Mouse (Mus musculus): ENCODE results near the gene Mylk.
A peak's percentile ranks its signal among the peaks of the same experiment; 100 is the strongest.

Mylk gene

DNA sequence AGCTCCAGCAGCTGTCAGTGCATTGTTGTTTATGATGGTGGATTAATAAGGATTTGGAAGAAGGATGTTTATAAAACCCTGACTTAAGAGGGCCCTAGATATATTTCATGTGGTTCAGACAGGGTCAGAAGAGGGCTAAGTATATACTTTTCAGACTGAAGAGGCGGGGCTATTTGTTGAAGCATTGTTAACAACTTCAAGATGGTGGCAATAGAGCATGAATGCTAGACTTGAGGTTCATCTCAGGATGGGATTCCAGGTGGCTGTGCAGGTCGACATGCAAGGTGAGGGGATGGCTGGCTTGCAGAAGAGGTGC, 240.0 kb downstream of the Mylk start:
- DNase-seq (ENCODE audit: low spot score), result no peak

DNA sequence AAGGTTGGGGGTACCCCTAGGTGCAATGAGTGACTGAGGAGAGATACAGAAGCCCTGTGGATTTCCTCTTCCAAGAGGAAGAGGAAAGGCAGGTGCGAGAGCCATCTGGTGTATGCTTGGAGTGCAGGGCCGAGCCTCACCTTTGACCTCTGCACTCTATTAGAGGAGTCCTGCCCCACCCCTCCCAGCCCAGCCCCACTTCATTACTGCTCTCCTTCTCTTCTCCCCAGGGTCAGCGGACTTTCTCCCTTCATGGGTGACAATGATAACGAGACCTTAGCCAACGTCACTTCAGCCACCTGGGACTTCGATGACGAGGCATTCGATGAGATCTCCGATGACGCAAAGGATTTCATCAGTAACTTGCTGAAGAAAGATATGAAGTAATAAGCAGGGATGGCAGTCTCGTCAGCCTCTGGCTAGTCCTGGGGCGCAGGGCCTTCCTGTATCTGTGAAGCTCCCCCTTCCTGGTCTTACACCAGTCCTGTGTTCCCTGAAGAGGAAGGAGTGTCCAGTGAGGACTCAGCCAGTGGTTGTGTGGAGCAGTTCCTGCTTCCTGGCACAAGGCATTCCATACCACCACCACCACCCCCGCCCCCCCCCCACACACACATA, 241.3 kb downstream of the Mylk start:
- DNase-seq (ENCODE audit: low spot score), result no peak

DNA sequence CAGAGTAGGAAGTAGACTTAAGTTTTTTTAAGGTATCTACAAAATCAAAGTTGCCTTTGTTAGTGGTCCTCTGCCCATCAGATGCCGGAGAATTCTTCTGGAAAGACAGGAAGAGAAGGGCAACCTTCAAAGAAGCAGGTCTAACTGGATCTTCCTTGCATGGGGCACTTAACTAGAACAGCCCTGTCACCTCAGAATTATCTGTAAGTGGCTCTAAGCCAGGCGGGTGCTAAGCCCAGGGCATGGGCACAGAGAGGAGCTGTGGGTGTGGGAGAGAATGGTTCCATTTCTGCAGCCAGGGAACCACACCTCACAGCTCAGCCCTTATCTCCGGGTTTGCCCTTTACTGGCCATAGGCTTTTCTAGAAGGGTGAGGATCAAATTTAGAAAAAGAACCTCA, 246.4 kb downstream of the Mylk start:
- no peak for DNase-seq (ENCODE audit: low spot score)

DNA sequence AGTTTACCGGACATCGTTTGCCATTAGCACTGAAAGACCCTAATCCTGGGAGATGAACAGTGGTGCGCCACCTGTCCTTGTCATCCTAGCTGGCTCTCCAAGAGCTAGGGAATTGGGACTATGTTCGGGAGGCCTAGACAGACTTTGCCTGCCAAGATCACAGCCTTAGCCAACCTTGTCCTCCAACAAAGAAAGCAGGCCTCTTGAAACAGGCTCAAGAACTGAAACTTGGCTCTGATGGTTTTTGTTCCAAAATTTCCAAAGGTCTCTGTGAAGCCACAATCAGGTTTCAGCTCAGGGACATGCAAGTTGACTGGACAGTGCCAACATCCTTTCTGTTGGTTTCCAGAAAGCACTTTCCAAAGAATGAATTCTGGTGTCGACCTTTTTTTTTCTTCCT, 247.8 kb downstream of the Mylk start:
- no peak for DNase-seq (ENCODE audit: low spot score)

DNA sequence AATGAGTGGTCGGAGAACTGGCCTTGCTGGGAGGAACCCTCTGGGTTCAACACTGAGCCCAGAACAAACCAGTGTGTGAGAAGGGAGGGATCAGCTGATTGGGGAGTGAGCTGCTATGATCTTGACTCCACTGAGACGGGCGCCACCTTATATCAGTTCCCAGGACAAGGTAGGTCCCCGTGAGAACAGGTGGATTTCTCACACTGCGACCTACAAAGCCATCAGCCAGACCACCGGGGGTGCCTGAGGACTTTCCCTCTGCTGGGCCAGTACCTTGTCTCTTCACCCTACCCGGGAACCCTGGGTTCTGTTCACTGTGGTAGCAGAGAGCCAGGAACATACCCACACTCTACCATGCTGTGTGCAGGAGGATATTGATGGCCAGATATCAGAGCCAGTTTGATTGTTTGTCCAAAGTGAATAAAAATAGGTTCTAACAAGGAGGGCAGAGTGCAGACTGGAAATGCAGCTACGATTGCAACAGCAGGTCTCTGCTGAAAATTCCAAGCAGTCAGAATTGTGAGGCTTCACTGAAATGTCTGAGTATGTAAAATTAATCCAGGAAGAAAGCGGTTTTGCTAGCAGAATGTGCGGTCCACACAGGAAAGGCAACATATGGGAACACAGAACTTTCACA, 248.8 kb downstream of the Mylk start:
- no peak for DNase-seq (ENCODE audit: low spot score)

DNA sequence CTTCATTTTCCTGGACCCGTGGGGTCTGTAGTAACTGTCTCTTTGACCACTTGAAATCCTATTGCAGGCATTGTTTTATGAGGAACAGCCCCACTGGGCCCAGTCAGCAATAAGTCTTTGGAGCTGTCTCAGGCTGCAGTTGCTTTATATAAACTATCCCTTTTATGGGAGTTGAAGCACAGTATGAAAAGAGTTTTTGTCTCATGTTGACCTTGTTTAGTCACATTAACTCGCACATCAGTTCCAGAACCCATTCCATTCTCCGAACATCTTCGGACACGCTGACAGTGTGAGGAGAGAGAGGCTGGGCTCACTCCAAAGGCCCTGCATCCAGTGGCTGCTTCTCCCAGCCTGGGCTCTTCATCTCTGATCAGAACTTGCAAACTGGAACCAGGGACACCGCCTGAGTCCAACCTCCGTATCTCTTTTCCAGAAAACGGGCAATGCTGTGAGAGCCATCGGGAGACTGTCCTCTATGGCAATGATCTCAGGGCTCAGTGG, 249.7 kb downstream of the Mylk start:
- DNase-seq (ENCODE audit: low spot score), result peak; percentile 24

DNA sequence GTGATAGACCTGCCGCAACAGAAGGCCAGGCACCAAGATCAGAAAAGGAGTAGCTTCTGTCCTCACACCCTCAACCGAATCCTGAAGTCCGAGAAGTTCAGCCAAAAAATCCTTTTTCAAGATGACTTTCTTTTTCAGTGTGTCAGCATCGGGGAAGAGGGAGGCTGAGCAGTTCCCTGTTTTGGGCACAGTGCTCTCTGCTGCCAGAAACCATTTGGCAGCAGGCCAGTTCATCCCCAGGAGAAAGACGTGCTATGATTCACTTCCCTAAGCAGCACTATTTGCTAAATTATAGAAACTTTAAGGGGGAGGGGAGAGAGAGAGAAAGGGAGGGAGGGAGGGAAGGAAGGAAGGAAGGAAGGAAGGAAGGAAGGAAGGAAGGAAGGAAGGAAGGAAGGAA, 251.1 kb downstream of the Mylk start:
- peak; percentile 66 for DNase-seq (ENCODE audit: low spot score)

DNA sequence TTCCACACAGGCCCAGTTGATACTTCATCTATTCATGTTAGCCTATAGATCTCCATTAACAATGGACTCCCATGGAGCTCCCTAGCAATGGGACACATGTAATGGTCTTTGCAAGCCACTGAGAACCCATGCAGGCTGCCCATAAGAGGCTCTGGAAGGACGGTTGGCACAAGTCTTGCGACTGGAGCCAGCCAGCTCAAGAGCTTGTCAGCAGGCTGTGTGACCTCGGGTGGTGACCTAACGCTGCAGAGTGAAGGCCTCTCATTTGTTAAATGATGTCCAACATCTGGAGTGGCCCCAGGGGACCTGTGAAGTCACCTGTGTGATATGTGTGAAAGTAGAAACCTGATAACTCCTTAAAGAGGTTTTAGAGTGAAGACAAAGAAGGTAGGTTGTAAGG, 252.0 kb downstream of the Mylk start:
- DNase-seq (ENCODE audit: low spot score), result no peak

DNA sequence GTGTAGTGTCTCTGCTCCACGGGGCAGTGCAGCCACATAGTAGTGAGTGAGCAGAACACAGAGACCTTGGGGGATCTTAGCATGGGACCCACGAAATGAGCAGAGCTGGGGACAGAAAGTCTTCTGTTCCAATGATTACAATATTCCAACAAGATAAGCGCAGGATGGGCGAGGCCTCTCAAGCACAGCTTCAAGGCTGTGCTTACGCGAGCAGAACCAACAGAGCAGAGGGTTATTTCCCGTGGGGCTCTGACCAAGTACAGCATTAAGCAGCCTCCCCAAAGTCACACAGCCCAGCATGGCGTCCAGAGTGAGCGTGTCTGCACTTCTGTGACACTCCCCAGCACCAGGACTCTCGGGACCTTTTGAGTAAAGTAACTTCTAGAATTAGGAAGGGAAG, 252.6 kb downstream of the Mylk start:
- DNase-seq (ENCODE audit: low spot score), result no peak

DNA sequence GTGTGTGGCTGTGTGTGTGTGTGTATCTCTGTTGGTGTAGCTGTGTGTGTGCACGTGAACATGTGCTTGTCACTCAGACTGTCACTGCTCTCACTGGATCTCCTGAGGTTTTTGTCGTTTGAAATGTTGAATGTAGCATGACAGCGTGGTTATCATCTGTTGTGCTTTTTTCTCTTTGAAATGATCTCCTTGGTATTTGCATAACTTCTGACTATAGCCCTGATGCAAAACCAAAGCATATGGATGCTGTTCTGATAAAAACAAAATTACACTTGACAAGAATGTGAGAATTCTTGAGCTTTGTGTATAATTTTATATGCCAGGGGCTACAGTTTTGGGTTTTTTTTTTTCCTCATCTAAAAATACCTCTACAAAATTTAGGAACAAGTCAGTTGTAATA, 254.0 kb downstream of the Mylk start:
- no peak for DNase-seq (ENCODE audit: low spot score)

DNA sequence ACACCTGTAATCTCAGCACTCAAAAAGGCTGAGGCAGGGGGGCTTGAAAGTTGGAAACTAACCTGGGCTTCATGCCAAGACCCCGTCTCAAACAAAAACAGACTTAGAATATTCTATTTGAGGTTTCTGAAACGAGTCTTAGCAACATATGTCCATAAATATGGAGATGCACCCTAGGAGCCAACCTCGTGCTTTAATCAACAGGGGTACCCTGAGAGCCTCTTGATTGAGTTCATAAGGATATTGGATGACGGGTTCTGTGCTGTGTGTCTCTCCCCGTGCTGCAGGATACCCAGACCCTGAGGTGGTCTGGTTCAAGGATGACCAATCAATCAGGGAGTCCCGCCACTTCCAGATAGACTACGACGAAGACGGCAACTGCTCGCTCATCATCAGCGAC, 255.0 kb downstream of the Mylk start:
- no peak for DNase-seq (ENCODE audit: low spot score)

DNA sequence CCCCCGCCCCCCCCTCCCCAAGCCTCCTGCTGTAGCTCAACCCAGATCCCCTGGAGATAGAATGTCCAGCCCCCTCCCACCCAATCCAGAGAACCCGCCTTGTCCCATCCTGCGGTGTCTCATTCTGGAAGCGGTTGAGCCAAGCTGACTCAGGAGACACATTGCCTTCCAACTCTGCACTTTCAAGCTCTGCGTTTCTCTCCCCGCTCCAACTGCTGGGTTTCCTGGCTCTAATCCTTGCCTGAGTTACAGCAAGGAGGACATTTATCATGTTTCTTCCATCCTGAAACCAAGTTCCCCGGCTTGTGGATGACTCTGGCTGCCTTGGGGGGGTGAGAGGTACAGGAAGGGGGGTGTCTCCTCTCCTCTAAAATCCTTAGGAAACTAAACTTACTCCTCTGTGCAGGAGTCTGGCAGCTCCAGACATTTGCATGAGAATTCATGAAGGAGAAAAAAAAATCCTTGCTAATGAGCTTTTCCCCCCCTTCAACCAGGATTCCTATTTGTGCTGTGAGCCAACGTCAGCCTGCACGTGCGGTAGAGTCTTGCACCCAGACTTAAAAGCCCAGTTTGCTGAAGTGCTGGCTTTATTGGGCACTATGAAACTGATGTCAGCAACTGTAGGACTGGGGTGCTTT, 256.0 kb downstream of the Mylk start:
- DNase-seq (ENCODE audit: low spot score), result no peak

DNA sequence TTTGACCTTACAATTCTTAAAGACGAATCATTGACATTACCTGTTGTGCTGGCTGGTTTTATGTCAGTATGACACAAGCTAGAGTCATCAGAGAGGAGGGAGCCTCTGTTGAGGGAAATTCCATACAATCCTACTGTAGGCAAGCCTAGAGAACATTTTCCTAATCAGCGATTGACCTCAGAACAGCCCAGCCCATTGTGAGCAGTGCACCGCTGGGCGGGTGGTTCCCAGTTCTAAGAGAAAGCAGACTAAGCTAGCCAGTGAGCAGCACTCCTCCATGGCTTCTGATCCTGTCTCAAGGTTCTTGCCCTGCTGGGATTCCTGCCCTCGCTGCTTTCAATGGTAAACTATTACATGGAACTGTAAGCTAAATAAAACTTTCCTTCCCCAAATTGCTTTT, 259.3 kb downstream of the Mylk start:
- no peak for DNase-seq (ENCODE audit: low spot score)

DNA sequence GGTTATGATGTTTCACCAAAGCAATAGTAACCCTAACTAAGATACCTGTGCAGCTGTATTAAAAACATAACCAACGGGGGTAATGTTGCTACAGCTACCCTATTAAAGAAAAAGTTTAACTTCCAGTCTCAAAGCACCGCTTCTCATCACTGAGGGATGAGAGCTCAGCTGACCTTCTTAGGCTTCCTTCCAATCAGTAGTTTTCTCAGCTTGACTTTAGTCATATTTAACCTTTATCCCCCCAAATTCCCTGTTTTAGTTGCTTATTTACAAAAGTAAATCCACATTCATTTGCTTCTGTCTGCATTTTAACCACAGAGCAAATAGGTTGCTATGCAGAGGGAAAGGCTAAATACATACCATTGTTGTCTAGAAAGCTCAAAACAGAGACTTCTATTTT, 259.7 kb downstream of the Mylk start:
- no peak for DNase-seq (ENCODE audit: low spot score)

DNA sequence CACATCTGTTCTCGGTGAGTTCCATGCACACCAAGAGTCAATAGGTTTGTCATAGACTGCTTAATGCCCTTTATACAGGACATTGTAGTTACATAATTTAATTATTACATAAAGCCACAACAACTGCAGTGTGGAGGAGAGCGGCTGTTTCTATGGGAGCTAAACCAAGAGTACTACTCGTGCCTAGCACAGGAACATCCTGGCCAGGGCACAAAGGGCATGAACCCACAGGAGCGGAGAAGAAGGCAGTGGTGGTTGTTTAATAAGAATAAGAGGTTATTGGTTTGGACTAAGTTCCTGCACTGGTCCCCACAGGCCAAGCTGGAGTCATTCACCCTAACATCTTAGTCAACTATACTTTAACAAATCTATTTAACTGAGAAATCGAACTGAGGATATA, 261.2 kb downstream of the Mylk start:
- DNase-seq (ENCODE audit: low spot score), result no peak

DNA sequence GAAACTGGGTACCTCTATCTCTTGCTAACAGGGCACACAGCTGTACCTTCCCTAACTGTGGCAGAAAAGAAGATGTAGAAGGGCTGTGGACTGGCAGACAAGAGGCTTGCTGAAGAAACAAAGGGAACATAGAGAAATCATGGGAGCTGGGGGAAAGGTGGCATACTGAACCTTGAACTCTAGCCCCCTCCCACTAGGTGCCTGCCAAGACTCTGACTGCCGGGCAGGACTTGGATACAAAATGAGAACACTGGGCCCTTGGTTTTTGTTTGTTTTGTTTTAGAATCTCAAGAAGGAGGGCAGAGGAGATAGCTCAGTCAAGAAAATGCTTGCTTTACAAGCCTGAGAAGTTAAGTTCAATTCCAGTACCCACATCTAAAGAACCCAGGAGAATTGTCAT, 262.4 kb downstream of the Mylk start:
- DNase-seq (ENCODE audit: low spot score), result no peak

DNA sequence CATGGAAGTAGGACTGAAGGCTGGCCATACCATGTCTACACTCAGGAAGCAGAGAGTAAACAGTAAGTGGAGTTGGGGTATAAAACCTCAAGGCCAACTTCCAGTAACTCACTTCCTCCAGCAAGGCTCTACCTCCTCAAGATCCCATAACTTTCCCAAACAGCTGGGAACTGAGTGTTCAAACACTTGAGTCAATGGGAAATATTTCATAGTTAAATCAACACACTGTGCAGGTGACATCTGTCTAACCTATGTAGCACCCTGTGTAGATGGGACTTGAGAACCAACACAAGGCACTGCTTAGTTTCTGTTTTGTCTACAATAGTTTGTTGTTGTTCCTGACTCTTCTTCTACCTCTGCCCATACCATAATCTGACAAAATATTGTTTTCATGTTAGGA, 263.4 kb downstream of the Mylk start:
- no peak for DNase-seq (ENCODE audit: low spot score)

DNA sequence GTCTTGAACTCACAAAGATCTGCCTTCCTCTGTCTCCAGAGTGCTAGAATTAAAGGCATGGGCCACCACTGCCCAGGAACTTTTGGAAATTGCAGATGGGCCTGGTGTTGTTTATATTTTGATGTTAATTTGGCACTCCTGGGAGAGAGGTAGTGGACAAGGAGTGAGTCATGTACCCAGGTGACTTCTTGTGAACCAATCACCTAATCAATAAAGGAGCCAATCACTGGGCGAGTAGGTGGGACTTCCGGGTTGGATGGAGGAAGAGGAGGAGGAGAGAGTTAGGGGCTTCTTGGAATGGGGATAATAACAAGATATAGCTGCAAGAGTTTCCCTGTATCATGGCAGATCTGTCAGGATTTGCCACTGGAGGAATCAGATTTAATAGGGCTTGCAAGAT, 268.5 kb downstream of the Mylk start:
- no peak for DNase-seq (ENCODE audit: low spot score)

DNA sequence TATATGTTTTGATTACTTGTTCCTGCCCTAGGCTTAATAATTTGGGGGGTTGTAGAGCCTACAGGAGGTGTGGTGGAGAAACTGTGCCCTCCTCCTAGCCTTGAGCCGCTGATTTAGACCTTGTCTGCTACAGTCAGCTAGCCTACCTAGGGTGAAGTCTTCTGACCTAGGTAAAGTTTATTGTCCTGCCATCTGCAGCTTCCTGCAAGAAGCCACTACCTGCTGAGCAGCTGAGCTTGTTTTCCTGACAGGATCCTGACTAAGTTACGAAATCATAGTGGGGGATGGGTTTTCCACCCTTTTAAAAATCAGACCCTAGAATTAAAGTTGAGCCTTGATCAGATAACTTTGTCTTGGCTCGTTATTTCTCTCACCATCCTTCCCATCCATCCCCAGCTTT, 271.5 kb downstream of the Mylk start:
- no peak for DNase-seq (ENCODE audit: low spot score)

DNA sequence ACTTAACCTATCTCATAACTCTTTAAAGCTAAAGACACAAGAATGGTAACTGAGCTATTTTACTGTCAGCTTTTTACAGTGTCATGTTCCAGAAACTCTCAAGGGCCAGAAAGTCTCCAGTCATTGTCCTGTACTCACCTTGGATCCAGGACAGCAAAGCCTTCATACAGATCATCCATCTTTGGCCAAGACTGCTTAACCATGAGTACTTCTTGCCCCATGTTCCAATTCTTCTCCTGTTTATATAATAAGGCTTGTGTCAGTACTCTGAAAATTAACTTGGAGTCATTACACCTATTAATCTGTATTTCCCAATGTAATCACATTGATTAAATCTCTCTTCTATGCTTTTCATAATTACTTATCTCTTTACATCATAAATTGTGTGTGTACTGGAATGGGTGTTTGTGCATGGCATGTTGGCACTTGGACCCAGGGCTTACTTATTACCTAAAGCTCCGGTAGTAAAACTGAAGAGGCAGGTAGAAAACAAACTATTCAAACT, 273.5 kb downstream of the Mylk start:
- DNase-seq (ENCODE audit: low spot score), result no peak

DNA sequence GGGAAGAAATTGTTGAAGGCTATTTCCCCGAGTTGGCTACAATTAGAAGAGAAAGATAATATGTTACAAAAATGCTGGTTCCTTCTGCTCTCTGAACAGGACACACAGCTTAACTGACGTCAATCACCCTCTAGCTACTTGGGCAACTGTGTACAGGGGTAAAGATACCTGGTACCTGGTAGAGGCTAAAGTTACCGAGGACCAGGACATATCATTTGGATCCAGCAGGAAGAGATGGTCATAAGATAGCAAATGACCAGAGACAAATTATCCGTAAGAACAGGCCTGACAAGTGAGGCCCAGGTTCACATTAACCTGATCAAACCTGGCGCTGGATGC, 276.9 kb downstream of the Mylk start:
- no peak for DNase-seq (ENCODE audit: low spot score)

DNA sequence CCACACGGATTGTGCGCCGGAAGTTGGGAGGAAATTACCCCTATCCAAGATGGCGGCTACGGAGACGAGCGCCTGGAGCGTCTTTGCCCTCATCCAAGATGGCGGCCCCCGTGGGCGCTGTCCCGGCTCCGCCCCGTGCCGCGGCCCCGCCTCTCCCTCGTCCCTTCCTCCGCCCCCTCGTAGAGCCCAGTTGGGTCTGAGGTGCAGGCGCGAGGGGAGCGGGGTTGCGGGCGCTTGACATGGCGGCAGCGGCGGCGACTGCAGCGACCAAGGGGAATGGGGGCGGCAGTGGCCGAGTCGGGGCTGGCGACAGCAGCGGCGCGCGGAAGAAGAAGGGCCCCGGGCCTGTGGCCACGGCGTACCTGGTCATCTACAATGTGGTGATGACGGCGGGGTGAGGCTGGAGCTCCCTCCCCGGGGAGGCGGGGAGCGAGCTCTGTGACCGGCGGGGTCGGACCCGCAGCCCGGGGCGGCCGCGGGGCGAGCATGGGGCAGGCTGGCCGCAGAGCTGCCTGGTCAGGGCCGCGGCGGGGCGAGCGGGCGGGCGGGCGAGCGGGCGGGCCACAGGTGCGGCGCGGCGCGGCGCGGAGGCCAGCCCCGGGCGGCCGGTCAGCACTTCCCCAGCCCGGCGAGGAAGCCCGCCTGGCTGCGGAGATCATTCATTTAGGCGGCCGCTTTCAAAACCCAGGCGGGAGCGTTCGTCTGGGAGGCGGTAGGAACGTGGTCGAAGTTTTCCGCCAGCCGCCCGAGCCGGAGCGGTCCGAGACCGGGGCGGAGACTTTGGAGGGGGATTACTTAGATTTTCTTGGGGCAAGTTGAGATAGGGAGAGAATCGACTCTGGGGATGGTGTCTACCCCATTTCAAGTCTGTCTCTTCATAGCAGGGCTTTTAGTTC, 277.5 kb downstream of the Mylk start, which contains the start of gene Hacd2:
Hacd2 (plus strand) TSS at position 187 of the 896 bp plus-strand sequence.
- DNase-seq (ENCODE audit: low spot score), result peak; percentile 94
